Mouse (Mus musculus): ENCODE data around the gene Daam2.
"Not testable (repeated sequence)": the region's sequence is repeated elsewhere in the genome, so short reads cannot be mapped to it uniquely, and the experiment has no call there.

GRCm38 (mm10) chr17:49442841-49443240 lies 121.3 kb downstream of the Daam2 start:
- TF ChIP-seq CTCF (IDR thresholded peaks at IDR 0.05; ENCODE audit: insufficient read depth, low read length); POLR2A (IDR thresholded peaks at IDR 0.05; ENCODE audit: borderline replicate concordance, extremely low read depth, low read depth, low read length): not testable (repeated sequence)
